Mouse (Mus musculus) kidney, embryonic 14.5 days (tissue): ENCODE data around the gene Flnb. TPM values are rescaled to one million over a fixed set of nuclear protein-coding genes. Genes with fewer than 3 reads are reported as not detected.

Source experiments
- polyA plus RNA-seq: library from polyadenylated mRNA; unstranded; fragments of >200 nt; fragmentation: Nextera tagmentation; extraction: Ambion mirVana; gene quantifications from 2 replicates; pipeline ENCODE4 v1.2.1, GENCODE M21; 2014

Flnb gene
- polyA plus RNA-seq, 1 experiment from 2014 or later, result 25.7 TPM

Other genes with a start within 250 kb of the Flnb start
- gene Gm3558, start 249.4 kb upstream of the Flnb start, polyA plus RNA-seq, result 0.58 and 0.66 TPM in 2 replicates
- gene Gm10338, start 222.4 kb upstream of the Flnb start, polyA plus RNA-seq, result not detected in 2 replicates
- gene Gm10128, start 174.0 kb upstream of the Flnb start, polyA plus RNA-seq, result not detected in 2 replicates
- not detected in 2 replicates for gene Gm26661, start 26.4 kb upstream of the Flnb start, polyA plus RNA-seq
- not detected in 2 replicates for gene Gm45521, start 139.3 kb downstream of the Flnb start, polyA plus RNA-seq
- gene Dnase1l3, start 176.6 kb downstream of the Flnb start, polyA plus RNA-seq, result 0.14 and 0.31 TPM in 2 replicates
- gene Abhd6, start 184.9 kb downstream of the Flnb start, polyA plus RNA-seq, result 25.4 and 25.7 TPM in 2 replicates